Mouse (Mus musculus) liver, adult 2 months (tissue): ENCODE measurements around the gene Mamstr. TPM values are rescaled to one million over a fixed set of nuclear protein-coding genes. Genes with fewer than 3 reads are reported as not detected.

Experiments
- DNase-seq: peaks from one replicate; pipeline ENCODE4 v3.0.0-alpha.2; 2011; ENCODE audit warnings: low read depth, low spot score; ENCODE audit errors: extremely low read depth
- H3K27ac ChIP-seq: fragments of 200-500 bp; replicated peaks from 2 replicates; pipeline ENCODE4 v1.5.1; 2012; ENCODE audit warnings: low read depth, mild to moderate bottlenecking, control low read depth, inconsistent platforms, low read length; ENCODE audit not compliant: insufficient read depth
- H3K27me3 ChIP-seq: fragments of 200-500 bp; 2 replicates; pipeline ENCODE4 v1.6.1; 2012; ENCODE audit warnings: mild to moderate bottlenecking, moderate library complexity, low read length, inconsistent platforms; ENCODE audit not compliant: control insufficient read depth, insufficient read depth
- H3K36me3 ChIP-seq: fragments of 200-500 bp; 2 replicates; pipeline ENCODE4 v1.6.1; 2012; ENCODE audit warnings: low read length, inconsistent platforms; ENCODE audit not compliant: control insufficient read depth, insufficient read depth
- H3K4me1 ChIP-seq: fragments of 200-500 bp; 2 replicates; pipeline ENCODE4 v1.6.1; 2011; ENCODE audit warnings: low read length; ENCODE audit not compliant: control insufficient read depth, insufficient read depth
- H3K4me3 ChIP-seq: fragments of 200-500 bp; 2 replicates; pipeline ENCODE4 v1.5.1; 2011; ENCODE audit warnings: low read depth, mild to moderate bottlenecking, control low read depth, low read length, moderate library complexity; ENCODE audit not compliant: insufficient read depth
- H3K79me2 ChIP-seq: fragments of 200-500 bp; 2 replicates; pipeline ENCODE4 v1.6.1; 2012; ENCODE audit warnings: inconsistent platforms, mild to moderate bottlenecking, low read length, moderate library complexity; ENCODE audit not compliant: control insufficient read depth, insufficient read depth
- H3K9ac ChIP-seq: fragments of 200-500 bp; 2 replicates; pipeline ENCODE4 v1.6.1; 2012; ENCODE audit warnings: low read depth, mild to moderate bottlenecking, control low read depth, inconsistent platforms, low read length
- CTCF ChIP-seq: fragments of 200-500 bp; IDR thresholded peaks from 2 replicates; pipeline ENCODE4 v1.5.1; 2011; ENCODE audit warnings: low read depth, low read length, control low read depth
- POLR2A ChIP-seq: fragments of 200-500 bp; IDR thresholded peaks from 2 replicates; pipeline ENCODE4 v1.6.1; 2011; ENCODE audit warnings: low read length, control low read depth; ENCODE audit not compliant: insufficient read depth; ENCODE audit errors: extremely low read depth
- WGBS: fragments of 180-500 bp; shearing (Covaris S2); methylation state at CpG from one replicate; pipeline ENCODE4 v1.1.7; 2018; 5-methylcytosine and 5-hydroxymethylcytosine counted together
- polyA plus RNA-seq: library from polyadenylated mRNA; depleted of rRNA; stranded (reverse); fragments of >200 nt; gene quantifications from 2 replicates; pipeline ENCODE4 v1.2.3, GENCODE M21; 2012
- total RNA-seq: library from RNA; depleted of rRNA; stranded (reverse); fragments of >200 nt; gene quantifications from 2 replicates; pipeline ENCODE4 v1.2.3, GENCODE M21; 2014

Gene Mamstr
- total and polyA plus RNA-seq, 2 experiments = 0.09 to 0.10 TPM

GRCm38 (mm10) chr7:45630064-45630907 lies 9.5 kb upstream of the Mamstr start:
- Histone ChIP-seq H3K79me2 (no peaks in the 10 kb centered on the region), H3K27me3 (peaks cover 5% of the 10 kb centered on the region; the same call in 1 of the 2 replicates), H3K4me1 (0 out of 2 replicates have a peak, but pooled peaks cover 2% of the 10 kb centered on the region), H3K36me3 (no peaks in the 10 kb centered on the region), H3K9ac (no peak overlapping the region), H3K27ac (no peak overlapping the region), H3K4me3 (no peak overlapping the region)
- TF ChIP-seq POLR2A (no peak), CTCF (no peak)
- DNase-seq = no peak
- WGBS = 81% methylated on average over 23 of the region's 23 CpGs

DNA sequence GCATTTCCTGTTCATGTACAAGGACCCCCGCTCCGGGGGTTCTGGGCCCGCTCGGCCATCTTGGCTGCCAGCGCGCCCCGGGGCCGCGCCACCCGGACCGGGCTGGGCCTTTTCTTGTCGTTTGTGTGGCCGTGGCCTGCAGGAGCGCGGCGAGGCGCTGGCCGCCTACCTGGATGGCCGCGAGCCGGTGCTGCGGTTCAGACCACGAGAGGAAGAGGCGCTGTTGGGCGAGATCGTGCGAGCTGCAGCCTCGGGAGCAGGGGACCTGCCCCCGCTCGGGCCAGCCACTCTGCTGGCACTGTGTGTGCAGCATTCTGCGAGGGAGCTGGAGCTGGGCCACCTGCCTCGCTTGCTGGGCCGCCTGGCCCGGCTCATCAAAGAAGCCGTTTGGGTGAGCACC lies 7.3 kb upstream of the Mamstr start:
- TF ChIP-seq POLR2A = no peak
- peak; percentile 36; the same call in 1 of the 2 replicates for TF ChIP-seq CTCF
- H3K4me1 ChIP-seq = 0 out of 2 replicates have a peak, but pooled peaks cover 2% of the 10 kb centered on the region
- no peak overlapping the region for H3K27ac ChIP-seq
- no peak overlapping the region for H3K9ac ChIP-seq
- H3K4me3 ChIP-seq = no peak overlapping the region
- H3K79me2 ChIP-seq = no peaks in the 10 kb centered on the region
- H3K27me3 ChIP-seq = peaks cover 5% of the 10 kb centered on the region; the same call in 1 of the 2 replicates
- DNase-seq = no peak
- peaks cover 2% of the 10 kb centered on the region; the same call in 1 of the 2 replicates for H3K36me3 ChIP-seq
- 25% methylated on average over 35 of the region's 35 CpGs for WGBS

GRCm38 (mm10) chr7:45634946-45635681 lies 4.7 kb upstream of the Mamstr start:
- peaks cover 5% of the 10 kb centered on the region; the same call in 1 of the 2 replicates for H3K27me3 ChIP-seq
- no peak for TF ChIP-seq CTCF
- no peak for TF ChIP-seq POLR2A
- peaks cover 2% of the 10 kb centered on the region; the same call in 1 of the 2 replicates for H3K36me3 ChIP-seq
- 81% methylated on average over 11 of the region's 11 CpGs for WGBS
- H3K9ac ChIP-seq = no peak overlapping the region
- peak; percentile 32 for DNase-seq
- no peaks in the 10 kb centered on the region for H3K79me2 ChIP-seq
- H3K4me3 ChIP-seq = no peak overlapping the region
- peak overlapping the region; percentile 57 for H3K27ac ChIP-seq
- H3K4me1 ChIP-seq = 0 out of 2 replicates have a peak, but pooled peaks cover 2% of the 10 kb centered on the region

- Histone ChIP-seq H3K27ac (no peak overlapping the region), H3K27me3 (peaks cover 5% of the 10 kb centered on the region; the same call in 1 of the 2 replicates), H3K9ac (no peak overlapping the region), H3K4me3 (no peak overlapping the region), H3K36me3 (peaks cover 2% of the 10 kb centered on the region; the same call in 1 of the 2 replicates), H3K4me1 (0 out of 2 replicates have a peak, but pooled peaks cover 2% of the 10 kb centered on the region), H3K79me2 (no peaks in the 10 kb centered on the region)
- no peak for DNase-seq
- TF ChIP-seq CTCF (no peak), POLR2A (no peak)
- WGBS = 80% methylated on average over 15 of the region's 15 CpGs
Observed at GRCm38 (mm10) chr7:45635711-45636688, 3.8 kb upstream of the Mamstr start.

DNA sequence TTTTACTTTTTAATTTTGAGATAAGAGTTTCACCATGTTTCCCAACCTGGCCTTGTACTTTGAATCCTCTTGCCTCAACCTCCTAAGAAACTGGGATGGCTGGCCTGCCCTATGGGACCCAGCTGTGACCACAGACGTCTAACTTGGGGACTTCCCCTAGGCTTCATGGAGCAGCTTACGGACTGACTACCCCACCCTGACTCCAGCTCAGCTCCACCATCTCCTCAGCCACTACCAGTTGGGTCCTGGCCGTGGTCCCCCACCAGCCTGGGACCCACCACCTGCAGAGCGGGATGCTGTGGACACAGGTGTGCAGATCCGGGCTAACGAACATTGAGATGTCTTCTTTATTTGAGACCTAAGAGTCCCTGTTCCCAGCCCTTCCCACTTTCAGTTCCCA lies 2.1 kb upstream of the Mamstr start:
- Histone ChIP-seq H3K9ac (no peak overlapping the region), H3K4me3 (no peak overlapping the region), H3K27me3 (no peaks in the 10 kb centered on the region), H3K79me2 (no peaks in the 10 kb centered on the region), H3K36me3 (peaks cover 2% of the 10 kb centered on the region; the same call in 1 of the 2 replicates), H3K27ac (no peak overlapping the region), H3K4me1 (0 out of 2 replicates have a peak, but pooled peaks cover 2% of the 10 kb centered on the region)
- no peak for DNase-seq
- WGBS = 95% methylated on average over 6 of the region's 6 CpGs
- TF ChIP-seq CTCF (no peak), POLR2A (no peak)
